Mouse (Mus musculus): ENCODE results near the gene Adad2. TPM values are rescaled to one million over a fixed set of nuclear protein-coding genes. Genes with fewer than 3 reads are reported as not detected.
A peak's percentile ranks its signal among the peaks of the same experiment; 100 is the strongest.

Adad2 gene
- total RNA-seq, 1 experiment from 2014 or later: not detected

- peak; percentile 23 to 42; a peak in 3 of 4 replicates for ATAC-seq (replicated peaks in 1 of 2; ENCODE audit: insufficient read depth in 1 of 2, low FRiP score in 2 of 2, low TSS enrichment in 1 of 2, low read depth in 1 of 2, poor library complexity in 2 of 2, severe bottlenecking in 2 of 2)
Observed at GRCm38 (mm10) chr8:119604398-119604803, 8.1 kb upstream of the Adad2 start.

GRCm38 (mm10) chr8:119604996-119605395 is 7.6 kb upstream of the Adad2 start, which contains the start of gene Taf1c:
Gene Taf1c (minus strand): TSS chr8:119605222.
- peak; percentile 97 to 99 for ATAC-seq (replicated peaks in 1 of 2; ENCODE audit: insufficient read depth in 1 of 2, low FRiP score in 2 of 2, low TSS enrichment in 1 of 2, low read depth in 1 of 2, poor library complexity in 2 of 2, severe bottlenecking in 2 of 2)

GRCm38 (mm10) chr8:119606224-119606623 is 6.3 kb upstream of the Adad2 start:
- ATAC-seq (replicated peaks in 1 of 2; ENCODE audit: insufficient read depth in 1 of 2, low FRiP score in 2 of 2, low TSS enrichment in 1 of 2, low read depth in 1 of 2, poor library complexity in 2 of 2, severe bottlenecking in 2 of 2): no peak

GRCm38 (mm10) chr8:119615096-119615495 is 2.5 kb downstream of the Adad2 start:
- no peak for ATAC-seq (replicated peaks in 1 of 2; ENCODE audit: insufficient read depth in 1 of 2, low FRiP score in 2 of 2, low TSS enrichment in 1 of 2, low read depth in 1 of 2, poor library complexity in 2 of 2, severe bottlenecking in 2 of 2)

- ATAC-seq (replicated peaks in 1 of 2; ENCODE audit: insufficient read depth in 1 of 2, low FRiP score in 2 of 2, low TSS enrichment in 1 of 2, low read depth in 1 of 2, poor library complexity in 2 of 2, severe bottlenecking in 2 of 2): no peak
Observed at GRCm38 (mm10) chr8:119616358-119616757, 3.8 kb downstream of the Adad2 start.

- ATAC-seq (replicated peaks in 1 of 2; ENCODE audit: insufficient read depth in 1 of 2, low FRiP score in 2 of 2, low TSS enrichment in 1 of 2, low read depth in 1 of 2, poor library complexity in 2 of 2, severe bottlenecking in 2 of 2): no peak
Observed at GRCm38 (mm10) chr8:119616811-119617210, 4.3 kb downstream of the Adad2 start.

GRCm38 (mm10) chr8:119617586-119617985 is 5.0 kb downstream of the Adad2 start:
- ATAC-seq (replicated peaks in 1 of 2; ENCODE audit: insufficient read depth in 1 of 2, low FRiP score in 2 of 2, low TSS enrichment in 1 of 2, low read depth in 1 of 2, poor library complexity in 2 of 2, severe bottlenecking in 2 of 2): no peak

- no peak for ATAC-seq (replicated peaks in 1 of 2; ENCODE audit: insufficient read depth in 1 of 2, low FRiP score in 2 of 2, low TSS enrichment in 1 of 2, low read depth in 1 of 2, poor library complexity in 2 of 2, severe bottlenecking in 2 of 2)
Observed at GRCm38 (mm10) chr8:119618887-119619286, 6.3 kb downstream of the Adad2 start.

GRCm38 (mm10) chr8:119620116-119620840 is 7.7 kb downstream of the Adad2 start:
- no peak for ATAC-seq (replicated peaks in 1 of 2; ENCODE audit: insufficient read depth in 1 of 2, low FRiP score in 2 of 2, low TSS enrichment in 1 of 2, low read depth in 1 of 2, poor library complexity in 2 of 2, severe bottlenecking in 2 of 2)

- ATAC-seq (replicated peaks in 1 of 2; ENCODE audit: insufficient read depth in 1 of 2, low FRiP score in 2 of 2, low TSS enrichment in 1 of 2, low read depth in 1 of 2, poor library complexity in 2 of 2, severe bottlenecking in 2 of 2): no peak
Observed at GRCm38 (mm10) chr8:119620848-119621465, 8.4 kb downstream of the Adad2 start.

- no peak for ATAC-seq (replicated peaks in 1 of 2; ENCODE audit: insufficient read depth in 1 of 2, low FRiP score in 2 of 2, low TSS enrichment in 1 of 2, low read depth in 1 of 2, poor library complexity in 2 of 2, severe bottlenecking in 2 of 2)
Observed at GRCm38 (mm10) chr8:119622555-119622954, 10.0 kb downstream of the Adad2 start.

GRCm38 (mm10) chr8:119623061-119623460 is 10.5 kb downstream of the Adad2 start:
- no peak for ATAC-seq (replicated peaks in 1 of 2; ENCODE audit: insufficient read depth in 1 of 2, low FRiP score in 2 of 2, low TSS enrichment in 1 of 2, low read depth in 1 of 2, poor library complexity in 2 of 2, severe bottlenecking in 2 of 2)

- no peak for ATAC-seq (replicated peaks in 1 of 2; ENCODE audit: insufficient read depth in 1 of 2, low FRiP score in 2 of 2, low TSS enrichment in 1 of 2, low read depth in 1 of 2, poor library complexity in 2 of 2, severe bottlenecking in 2 of 2)
Observed at GRCm38 (mm10) chr8:119623744-119624143, 11.2 kb downstream of the Adad2 start.

GRCm38 (mm10) chr8:119624916-119625315 is 12.4 kb downstream of the Adad2 start:
- ATAC-seq (replicated peaks in 1 of 2; ENCODE audit: insufficient read depth in 1 of 2, low FRiP score in 2 of 2, low TSS enrichment in 1 of 2, low read depth in 1 of 2, poor library complexity in 2 of 2, severe bottlenecking in 2 of 2): no peak

GRCm38 (mm10) chr8:119625788-119626187 is 13.2 kb downstream of the Adad2 start:
- ATAC-seq (replicated peaks in 1 of 2; ENCODE audit: insufficient read depth in 1 of 2, low FRiP score in 2 of 2, low TSS enrichment in 1 of 2, low read depth in 1 of 2, poor library complexity in 2 of 2, severe bottlenecking in 2 of 2): no peak

GRCm38 (mm10) chr8:119627199-119627598 is 14.7 kb downstream of the Adad2 start:
- no peak for ATAC-seq (replicated peaks in 1 of 2; ENCODE audit: insufficient read depth in 1 of 2, low FRiP score in 2 of 2, low TSS enrichment in 1 of 2, low read depth in 1 of 2, poor library complexity in 2 of 2, severe bottlenecking in 2 of 2)

- ATAC-seq (replicated peaks in 1 of 2; ENCODE audit: insufficient read depth in 1 of 2, low FRiP score in 2 of 2, low TSS enrichment in 1 of 2, low read depth in 1 of 2, poor library complexity in 2 of 2, severe bottlenecking in 2 of 2): no peak
Observed at GRCm38 (mm10) chr8:119627613-119628359, 15.2 kb downstream of the Adad2 start.

- ATAC-seq (replicated peaks in 1 of 2; ENCODE audit: insufficient read depth in 1 of 2, low FRiP score in 2 of 2, low TSS enrichment in 1 of 2, low read depth in 1 of 2, poor library complexity in 2 of 2, severe bottlenecking in 2 of 2): no peak
Observed at GRCm38 (mm10) chr8:119630841-119631240, 18.3 kb downstream of the Adad2 start.

Data from hematopoietic stem cell, adult 5-6 weeks (primary cell).